Mouse (Mus musculus) lung, postnatal 0 days (tissue): ENCODE measurements around the gene Nckap5. TPM values are rescaled to one million over a fixed set of nuclear protein-coding genes. Genes with fewer than 3 reads are reported as not detected.

Experiments
- ATAC-seq: fragments of 200-750 bp; cut with Nextera tagmentation; 2 replicates; pipeline ENCODE4 v1.8.0; 2017; ENCODE audit warnings: moderate library complexity
- DNase-seq: peaks from one replicate; pipeline ENCODE4 v3.0.0-alpha.2; 2016; ENCODE audit warnings: low spot score
- H3K27ac ChIP-seq: fragments of 300-500 bp; sonication (generic); 2 replicates; pipeline ENCODE4 v1.5.1; 2014; ENCODE audit warnings: antibody characterized with exemption, mild to moderate bottlenecking, low read length, mixed read lengths
- H3K27me3 ChIP-seq: fragments of 300-500 bp; sonication (generic); replicated peaks from 2 replicates; pipeline ENCODE4 v1.6.1; 2014; ENCODE audit warnings: low read length, mixed read lengths; ENCODE audit not compliant: insufficient read depth
- H3K36me3 ChIP-seq: fragments of 300-500 bp; sonication (generic); 2 replicates; pipeline ENCODE4 v1.6.1; 2014; ENCODE audit warnings: low read length, mixed read lengths; ENCODE audit not compliant: insufficient read depth
- H3K4me1 ChIP-seq: fragments of 300-500 bp; sonication (generic); 2 replicates; pipeline ENCODE4 v1.6.1; 2014; ENCODE audit warnings: antibody characterized with exemption, low read depth, low read length, mixed read lengths; ENCODE audit not compliant: insufficient read depth
- H3K4me2 ChIP-seq: fragments of 300-500 bp; sonication (generic); replicated peaks from 2 replicates; pipeline ENCODE4 v1.6.1; 2014; ENCODE audit warnings: low read depth, mild to moderate bottlenecking, low read length, moderate library complexity, mixed read lengths
- H3K4me3 ChIP-seq: fragments of 300-500 bp; sonication (generic); 2 replicates; pipeline ENCODE4 v1.5.1; 2014; ENCODE audit warnings: low read depth, low read length
- H3K9ac ChIP-seq: fragments of 300-500 bp; sonication (generic); replicated peaks from 2 replicates; pipeline ENCODE4 v1.6.1; 2014; ENCODE audit warnings: low read depth, mild to moderate bottlenecking
- H3K9me3 ChIP-seq: fragments of 300-500 bp; sonication (generic); 2 replicates; pipeline ENCODE4 v1.6.1; 2016; ENCODE audit warnings: low read length, mixed read lengths
- CTCF ChIP-seq: IDR thresholded peaks from 2 replicates; pipeline ENCODE4 v1.5.1; 2016; ENCODE audit warnings: antibody characterized with exemption, mild to moderate bottlenecking
- EP300 ChIP-seq: IDR thresholded peaks from 2 replicates; pipeline ENCODE4 v1.6.1; 2016; ENCODE audit warnings: antibody characterized with exemption, mild to moderate bottlenecking, control low read depth
- WGBS: fragments of 180-500 bp; shearing (Covaris S2); extraction: QIAGEN DNeasy Blood & Tissue Kit; methylation state at CpG from one replicate; pipeline ENCODE4 v1.1.7; 2014; 5-methylcytosine and 5-hydroxymethylcytosine counted together
- polyA plus RNA-seq: library from polyadenylated mRNA; unstranded; fragments of >200 nt; fragmentation: Nextera tagmentation; extraction: Ambion mirVana; gene quantifications from 2 replicates; pipeline ENCODE4 v1.2.1, GENCODE M21; 2015

The Nckap5 gene
- polyA plus RNA-seq, 1 experiment from 2014 or later = 26.0 TPM

DNA sequence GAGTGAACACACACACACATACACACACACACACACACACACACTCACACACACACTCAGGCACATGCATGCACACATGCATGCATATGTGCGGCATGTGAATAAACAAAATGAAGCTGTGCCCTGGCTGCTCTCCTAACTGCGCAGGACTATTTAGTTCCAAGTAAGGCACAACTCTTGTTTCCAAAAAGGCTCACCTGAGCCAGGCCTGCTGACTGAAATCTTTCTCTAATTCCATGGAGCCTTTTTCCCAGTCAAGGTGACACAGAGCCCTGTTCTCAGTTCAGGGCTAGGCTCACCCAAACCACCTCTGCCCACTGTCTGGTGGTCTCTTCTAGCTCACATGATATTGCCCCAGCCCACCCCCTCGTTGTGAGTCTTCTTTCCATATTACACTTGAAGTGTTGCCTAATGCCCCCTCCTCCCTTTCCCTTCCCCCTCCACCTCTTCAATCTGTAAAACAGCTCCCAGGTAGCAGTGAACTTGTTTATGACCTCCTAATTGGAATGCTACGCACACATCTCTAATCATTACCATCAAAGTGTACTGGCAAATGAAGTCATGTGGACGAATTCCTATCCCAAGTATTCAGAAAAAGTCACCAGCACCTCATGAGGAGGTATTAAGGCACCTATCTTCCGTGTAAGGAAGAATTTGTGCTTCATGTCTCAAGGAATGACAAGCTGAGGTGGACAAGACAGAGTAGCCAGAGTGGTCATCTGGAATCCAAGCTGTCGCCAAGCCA lies 226.7 kb downstream of the Nckap5 start:
- H3K27ac ChIP-seq = peak overlapping the region; percentile 73
- no peak overlapping the region for H3K9ac ChIP-seq

DNA sequence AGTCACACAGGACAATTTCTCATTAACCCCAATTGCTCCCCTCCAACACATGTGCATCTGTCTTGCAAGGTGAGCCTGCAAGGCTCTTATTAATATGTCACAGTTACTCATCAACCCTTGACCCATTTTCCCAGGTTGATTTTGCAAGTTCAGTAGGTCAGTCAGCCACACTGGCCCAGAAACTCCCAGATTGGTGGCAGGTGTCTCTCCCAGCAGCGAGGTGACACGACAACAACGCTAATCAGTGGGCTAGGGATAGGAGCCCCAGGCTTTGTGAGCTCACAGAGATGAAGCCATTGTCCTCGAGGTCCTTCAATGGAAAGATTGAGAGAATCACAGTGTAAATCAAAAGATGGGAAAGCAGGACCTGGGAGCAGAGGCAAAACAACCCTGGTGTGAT lies 230.0 kb downstream of the Nckap5 start:
- TF ChIP-seq CTCF = no peak

More for the DNA sequence above, 226.7 kb downstream of the Nckap5 start:
- no peaks in the 10 kb centered on the region; the same call in 1 of the 2 replicates for H3K4me1 ChIP-seq
- TF ChIP-seq CTCF (no peak), EP300 (no peak)
- no peaks in the 10 kb centered on the region for H3K27me3 ChIP-seq
- peak overlapping the region; percentile 47 for H3K4me2 ChIP-seq
- no peaks in the 10 kb centered on the region for H3K36me3 ChIP-seq
- DNase-seq (no peak), ATAC-seq (peak; percentile 13; the same call in 1 of the 2 replicates)
- WGBS = 59% methylated on average over 7 of the region's 7 CpGs
- H3K4me3 ChIP-seq = peak overlapping the region; percentile 27
- H3K9me3 ChIP-seq = no peaks in the 10 kb centered on the region

DNA sequence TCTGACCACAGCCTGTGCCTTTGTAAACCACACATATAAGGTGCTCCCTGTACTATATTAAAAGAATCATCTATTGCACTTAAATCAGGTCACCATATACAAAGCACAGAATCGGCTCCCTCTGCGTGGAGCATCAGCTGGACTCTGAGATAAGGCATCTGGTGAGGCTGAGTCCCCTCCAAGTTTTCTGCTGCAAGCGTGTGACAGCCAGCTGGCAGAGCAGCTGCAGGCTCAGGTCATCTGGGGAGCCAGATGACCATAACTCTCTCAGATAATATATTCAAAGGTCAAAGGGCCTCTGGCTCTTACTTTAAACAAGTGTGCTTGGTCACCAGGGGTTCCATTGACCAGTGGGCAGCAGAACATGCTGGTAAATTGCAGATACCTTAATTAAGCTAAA lies 233.2 kb downstream of the Nckap5 start:
- peak; percentile 81 for DNase-seq
- no peak overlapping the region for H3K27ac ChIP-seq
- H3K36me3 ChIP-seq = no peaks in the 10 kb centered on the region
- no peaks in the 10 kb centered on the region for H3K27me3 ChIP-seq
- peak; percentile 68 for ATAC-seq
- H3K4me2 ChIP-seq = no peak overlapping the region
- H3K4me1 ChIP-seq = peaks cover 12% of the 10 kb centered on the region; the same call in 1 of the 2 replicates
- no peaks in the 10 kb centered on the region for H3K9me3 ChIP-seq
- TF ChIP-seq CTCF = no peak
- TF ChIP-seq EP300 = peak; percentile 25; the same call in 1 of the 2 replicates
- no peak overlapping the region for H3K4me3 ChIP-seq
- H3K9ac ChIP-seq = no peak overlapping the region
- 21% methylated on average over 3 of the region's 3 CpGs for WGBS

More for the DNA sequence above, 230.0 kb downstream of the Nckap5 start:
- Histone ChIP-seq H3K27ac (no peak overlapping the region), H3K27me3 (no peaks in the 10 kb centered on the region), H3K4me3 (no peak overlapping the region), H3K4me1 (peaks cover 2% of the 10 kb centered on the region; the same call in 1 of the 2 replicates), H3K4me2 (no peak overlapping the region), H3K9me3 (no peaks in the 10 kb centered on the region), H3K36me3 (no peaks in the 10 kb centered on the region), H3K9ac (no peak overlapping the region)
- DNase-seq = no peak
- no peak for ATAC-seq
- WGBS = 76% methylated on average over 4 of the region's 4 CpGs

DNA sequence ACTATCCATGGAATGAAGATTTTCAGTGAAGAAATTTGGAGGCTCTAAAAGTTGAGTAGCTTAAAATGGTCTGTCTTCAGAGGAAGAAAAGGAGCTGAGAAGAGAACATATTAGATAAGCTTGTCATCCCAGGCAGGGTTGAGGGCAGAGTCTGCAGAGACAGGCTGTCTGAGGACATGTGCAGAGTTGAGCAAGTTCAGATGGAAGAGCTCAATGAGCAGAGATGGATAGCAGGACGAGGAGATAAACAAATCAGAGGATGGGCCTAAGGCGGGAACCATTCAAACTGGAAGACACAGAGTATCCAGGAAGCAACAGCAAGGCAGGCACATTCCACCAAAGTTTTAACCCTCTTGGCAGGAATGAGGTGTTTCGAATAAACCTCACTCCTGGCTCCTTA lies 235.8 kb downstream of the Nckap5 start:
- no peak overlapping the region for H3K27ac ChIP-seq

DNA sequence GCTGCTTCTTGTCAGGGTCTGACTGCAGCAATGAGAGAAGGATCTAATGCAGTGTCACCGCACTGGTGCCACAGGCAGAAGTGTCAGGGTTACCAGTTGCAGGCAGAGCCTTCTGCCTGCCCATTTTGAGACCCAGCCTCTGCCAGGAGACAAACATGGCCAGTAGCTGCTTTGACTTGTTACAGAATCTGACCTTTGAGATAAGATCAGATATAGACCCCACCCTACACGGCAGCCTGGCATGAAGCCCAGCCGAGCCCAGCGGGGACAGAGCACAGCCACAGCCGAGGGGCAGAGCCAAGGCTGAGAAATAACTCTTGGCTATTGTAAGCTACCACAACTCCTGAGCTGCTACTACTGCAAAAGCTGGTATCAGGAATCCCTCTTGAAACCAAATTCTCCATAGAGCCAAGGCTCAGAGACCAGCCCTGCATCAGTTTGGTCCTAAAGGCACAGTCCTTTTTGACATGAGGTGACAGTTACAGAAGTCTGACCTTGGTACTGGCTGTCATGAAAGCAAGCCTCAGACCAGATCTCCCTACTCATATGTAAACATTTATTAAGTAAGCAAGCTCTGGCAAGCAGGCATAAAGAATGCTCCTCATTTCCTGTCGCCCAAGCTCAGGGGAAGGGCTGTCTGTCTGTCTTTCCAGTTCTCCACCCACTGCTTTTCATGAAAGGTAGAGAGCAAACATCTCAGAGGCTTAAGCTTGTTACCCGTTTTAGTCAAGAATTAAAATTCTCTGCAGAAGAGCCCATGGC lies 237.4 kb downstream of the Nckap5 start:
- ATAC-seq (peak; percentile 77), DNase-seq (peak; percentile 68)
- Histone ChIP-seq H3K36me3 (no peaks in the 10 kb centered on the region), H3K9ac (0 out of 2 replicates have a peak overlapping the region, but pooled peaks have one; percentile 3), H3K4me1 (peaks cover 12% of the 10 kb centered on the region; the same call in 1 of the 2 replicates), H3K4me2 (no peak overlapping the region), H3K27ac (peak overlapping the region; percentile 60), H3K4me3 (no peak overlapping the region), H3K27me3 (no peaks in the 10 kb centered on the region), H3K9me3 (no peaks in the 10 kb centered on the region)
- 12% methylated on average over 7 of the region's 7 CpGs for WGBS
- TF ChIP-seq CTCF = no peak
- TF ChIP-seq EP300 = peak; percentile 46

More for the DNA sequence above, 235.8 kb downstream of the Nckap5 start:
- no peaks in the 10 kb centered on the region for H3K9me3 ChIP-seq
- TF ChIP-seq EP300 (no peak), CTCF (no peak)
- no peaks in the 10 kb centered on the region for H3K36me3 ChIP-seq
- DNase-seq = peak; percentile 77
- 34% methylated on average over 3 of the region's 3 CpGs for WGBS
- no peak overlapping the region for H3K4me2 ChIP-seq
- H3K9ac ChIP-seq = no peak overlapping the region
- H3K4me1 ChIP-seq = peaks cover 12% of the 10 kb centered on the region; the same call in 1 of the 2 replicates
- H3K27me3 ChIP-seq = no peaks in the 10 kb centered on the region
- no peak overlapping the region for H3K4me3 ChIP-seq
- peak; percentile 53; the same call in 1 of the 2 replicates for ATAC-seq

DNA sequence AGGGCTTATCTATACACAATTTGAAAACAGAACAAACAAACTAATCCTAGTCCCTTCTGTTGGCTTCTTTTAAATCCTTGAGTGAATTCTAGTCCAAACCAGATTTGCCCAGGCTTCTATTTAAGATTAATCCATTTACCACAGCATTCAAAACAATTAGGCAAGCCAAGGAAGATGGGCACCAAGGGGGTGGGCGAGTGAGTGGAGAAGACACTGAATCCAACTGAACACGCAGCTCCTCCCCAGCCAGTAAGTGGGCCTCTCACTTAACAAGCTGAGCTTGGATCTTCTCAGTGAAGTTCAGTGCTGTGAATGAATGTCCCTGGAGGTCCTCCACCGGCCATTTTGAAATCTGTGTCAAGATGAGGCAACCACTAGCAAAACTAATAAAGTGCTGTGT lies 239.7 kb downstream of the Nckap5 start:
- ATAC-seq = no peak
- H3K9ac ChIP-seq = no peak overlapping the region
- no peak overlapping the region for H3K27ac ChIP-seq
- TF ChIP-seq CTCF = no peak
- no peak for TF ChIP-seq EP300
- no peak for DNase-seq
- peaks cover 10% of the 10 kb centered on the region; the same call in 1 of the 2 replicates for H3K4me1 ChIP-seq
- no peak overlapping the region for H3K4me3 ChIP-seq
- no peaks in the 10 kb centered on the region for H3K27me3 ChIP-seq
- no peaks in the 10 kb centered on the region for H3K9me3 ChIP-seq
- 80% methylated on average over 3 of the region's 3 CpGs for WGBS
- H3K36me3 ChIP-seq = no peaks in the 10 kb centered on the region
- no peak overlapping the region for H3K4me2 ChIP-seq
